Mouse (Mus musculus) cerebellum, postnatal 10 days (tissue): Measurements from ENCODE around the gene Cdk2ap1.
A peak's percentile ranks its signal among the peaks of the same experiment; 100 is the strongest.
"Not testable (repeated sequence)": the region's sequence is repeated elsewhere in the genome, so short reads cannot be mapped to it uniquely, and the experiment has no call there.

Experiments used
- DNase-seq, 2 experiments: peaks; one replicate each; pipeline ENCODE4 v3.0.0; 2021; ENCODE audit warnings: mixed read lengths in 2 of 2

Cdk2ap1 gene

GRCm38 (mm10) chr5:124351111-124351560 is 11.7 kb downstream of the Cdk2ap1 start:
- DNase-seq, result peak; percentile 91 to 95

GRCm38 (mm10) chr5:124350350-124350749 is 12.5 kb downstream of the Cdk2ap1 start:
- DNase-seq, result peak; percentile 57 to 63

GRCm38 (mm10) chr5:124349196-124349595 is 13.7 kb downstream of the Cdk2ap1 start:
- DNase-seq, result peak; percentile 84 to 89

- DNase-seq, result peak in 1 of 2 experiments; percentile 24
Measured at GRCm38 (mm10) chr5:124342897-124343296, 20.0 kb downstream of the Cdk2ap1 start.

- DNase-seq, result peak in 1 of 2 experiments; percentile 57
Measured at GRCm38 (mm10) chr5:124341753-124342339, 21.0 kb downstream of the Cdk2ap1 start.

GRCm38 (mm10) chr5:124338791-124339190 is 24.1 kb downstream of the Cdk2ap1 start:
- DNase-seq, result peak; percentile 75 to 78

- peak; percentile 71 to 83 for DNase-seq
Measured at GRCm38 (mm10) chr5:124337909-124338308, 25.0 kb downstream of the Cdk2ap1 start.

- DNase-seq, result peak in 1 of 2 experiments; percentile 46
Measured at GRCm38 (mm10) chr5:124337103-124337502, 25.8 kb downstream of the Cdk2ap1 start.

- peak; percentile 91 to 93 for DNase-seq
Measured at GRCm38 (mm10) chr5:124334392-124334791, 28.5 kb downstream of the Cdk2ap1 start.

GRCm38 (mm10) chr5:124330086-124330485 is 32.8 kb downstream of the Cdk2ap1 start:
- no peak for DNase-seq

GRCm38 (mm10) chr5:124327510-124328364 is 35.1 kb downstream of the Cdk2ap1 start, which contains the start of the genes Mphosph9 and 2810006K23Rik:
Gene Mphosph9 (minus strand): TSS chr5:124327972.
Gene 2810006K23Rik (plus strand): TSS chr5:124328089.
- DNase-seq, result peak; percentile 100

- DNase-seq, result no peak
Measured at GRCm38 (mm10) chr5:124326829-124327228, 36.1 kb downstream of the Cdk2ap1 start.

- no peak for DNase-seq
Measured at GRCm38 (mm10) chr5:124317648-124318047, 45.2 kb downstream of the Cdk2ap1 start.

- peak; percentile 72 to 84 for DNase-seq
Measured at GRCm38 (mm10) chr5:124315941-124316340, 46.9 kb downstream of the Cdk2ap1 start.

- DNase-seq, result peak; percentile 22 to 25
Measured at GRCm38 (mm10) chr5:124315498-124315897, 47.4 kb downstream of the Cdk2ap1 start.

GRCm38 (mm10) chr5:124310091-124310490 is 52.8 kb downstream of the Cdk2ap1 start:
- no peak for DNase-seq

- DNase-seq, result no peak
Measured at GRCm38 (mm10) chr5:124309155-124309554, 53.7 kb downstream of the Cdk2ap1 start.

- not testable (repeated sequence) for DNase-seq
Measured at GRCm38 (mm10) chr5:124302853-124303252, 60.0 kb downstream of the Cdk2ap1 start.

GRCm38 (mm10) chr5:124300132-124300531 is 62.8 kb downstream of the Cdk2ap1 start:
- no peak for DNase-seq

- peak; percentile 47 to 59 for DNase-seq
Measured at GRCm38 (mm10) chr5:124299307-124299706, 63.6 kb downstream of the Cdk2ap1 start.

GRCm38 (mm10) chr5:124296475-124296874 is 66.4 kb downstream of the Cdk2ap1 start:
- DNase-seq, result no peak
